Mouse (Mus musculus) lung, postnatal 0 days (tissue): ENCODE results near the gene Zfp597. TPM values are rescaled to one million over a fixed set of nuclear protein-coding genes. Genes with fewer than 3 reads are reported as not detected.
"Not testable (repeated sequence)": the region's sequence is repeated elsewhere in the genome, so short reads cannot be mapped to it uniquely, and the experiment has no call there.

Experiments used
- ATAC-seq: fragments of 200-750 bp; cut with Nextera tagmentation; 2 replicates; pipeline ENCODE4 v1.8.0; 2017; ENCODE audit warnings: moderate library complexity
- DNase-seq: peaks from one replicate; pipeline ENCODE4 v3.0.0-alpha.2; 2016; ENCODE audit warnings: low spot score
- H3K27ac ChIP-seq: fragments of 300-500 bp; sonication (generic); 2 replicates; pipeline ENCODE4 v1.5.1; 2014; ENCODE audit warnings: antibody characterized with exemption, mild to moderate bottlenecking, low read length, mixed read lengths
- H3K27me3 ChIP-seq: fragments of 300-500 bp; sonication (generic); replicated peaks from 2 replicates; pipeline ENCODE4 v1.6.1; 2014; ENCODE audit warnings: low read length, mixed read lengths; ENCODE audit not compliant: insufficient read depth
- H3K36me3 ChIP-seq: fragments of 300-500 bp; sonication (generic); 2 replicates; pipeline ENCODE4 v1.6.1; 2014; ENCODE audit warnings: low read length, mixed read lengths; ENCODE audit not compliant: insufficient read depth
- H3K4me1 ChIP-seq: fragments of 300-500 bp; sonication (generic); 2 replicates; pipeline ENCODE4 v1.6.1; 2014; ENCODE audit warnings: antibody characterized with exemption, low read depth, low read length, mixed read lengths; ENCODE audit not compliant: insufficient read depth
- H3K4me2 ChIP-seq: fragments of 300-500 bp; sonication (generic); replicated peaks from 2 replicates; pipeline ENCODE4 v1.6.1; 2014; ENCODE audit warnings: low read depth, mild to moderate bottlenecking, low read length, moderate library complexity, mixed read lengths
- H3K4me3 ChIP-seq: fragments of 300-500 bp; sonication (generic); 2 replicates; pipeline ENCODE4 v1.5.1; 2014; ENCODE audit warnings: low read depth, low read length
- H3K9ac ChIP-seq: fragments of 300-500 bp; sonication (generic); replicated peaks from 2 replicates; pipeline ENCODE4 v1.6.1; 2014; ENCODE audit warnings: low read depth, mild to moderate bottlenecking
- H3K9me3 ChIP-seq: fragments of 300-500 bp; sonication (generic); 2 replicates; pipeline ENCODE4 v1.6.1; 2016; ENCODE audit warnings: low read length, mixed read lengths
- CTCF ChIP-seq: IDR thresholded peaks from 2 replicates; pipeline ENCODE4 v1.5.1; 2016; ENCODE audit warnings: antibody characterized with exemption, mild to moderate bottlenecking
- EP300 ChIP-seq: IDR thresholded peaks from 2 replicates; pipeline ENCODE4 v1.6.1; 2016; ENCODE audit warnings: antibody characterized with exemption, mild to moderate bottlenecking, control low read depth
- WGBS: fragments of 180-500 bp; shearing (Covaris S2); extraction: QIAGEN DNeasy Blood & Tissue Kit; methylation state at CpG from one replicate; pipeline ENCODE4 v1.1.7; 2014; 5-methylcytosine and 5-hydroxymethylcytosine counted together
- microRNA-seq: library from miRNA; unstranded; fragments of <30 nt; microRNA quantifications from one replicate; pipeline ENCODE4, GENCODE M21; 2016
- polyA plus RNA-seq: library from polyadenylated mRNA; unstranded; fragments of >200 nt; fragmentation: Nextera tagmentation; extraction: Ambion mirVana; gene quantifications from 2 replicates; pipeline ENCODE4 v1.2.1, GENCODE M21; 2015

Zfp597 gene
- polyA plus RNA-seq, 1 experiment from 2014 or later: 4.6 TPM

GRCm38 (mm10) chr16:3835461-3835860 lies 48.9 kb downstream of the Zfp597 start:
- no peaks in the 10 kb centered on the region for H3K27me3 ChIP-seq
- ATAC-seq: no peak
- no peaks in the 10 kb centered on the region for H3K4me1 ChIP-seq
- H3K9me3 ChIP-seq: no peaks in the 10 kb centered on the region
- DNase-seq: no peak
- TF ChIP-seq EP300 (no peak), CTCF (no peak)
- no peak overlapping the region for H3K4me2 ChIP-seq
- WGBS: 58% methylated on average over 2 of the region's 2 CpGs
- H3K9ac ChIP-seq: no peak overlapping the region
- no peaks in the 10 kb centered on the region for H3K36me3 ChIP-seq
- H3K4me3 ChIP-seq: no peak overlapping the region
- H3K27ac ChIP-seq: no peak overlapping the region

DNA sequence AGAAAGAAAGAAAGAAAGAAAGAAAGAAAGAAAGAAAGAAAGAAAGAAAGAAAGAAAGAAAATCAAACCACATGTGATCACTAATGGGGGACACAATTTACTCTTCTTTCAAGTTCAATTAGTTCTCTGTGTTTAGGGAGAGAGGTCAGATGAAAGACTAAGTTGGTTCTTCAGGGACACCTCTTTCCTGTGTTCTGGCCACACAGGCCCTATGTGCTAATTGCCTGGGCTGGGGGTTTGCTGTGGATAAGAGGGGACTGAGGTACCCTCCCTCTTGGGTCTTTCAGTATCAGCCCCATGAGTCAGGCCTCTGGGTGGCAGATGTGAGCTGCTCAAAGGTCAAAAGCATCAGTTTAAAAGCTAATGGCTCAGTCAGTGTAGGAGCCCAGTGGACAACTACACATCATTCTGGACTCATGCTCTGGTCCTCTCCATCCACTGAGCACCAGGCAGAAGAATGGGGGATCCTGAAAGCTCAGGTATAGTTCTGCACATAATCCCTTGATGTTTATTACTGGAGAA lies 53.7 kb downstream of the Zfp597 start, which contains the start of gene Olfr15:
TSS of gene Olfr15 (plus strand) at position 291 of the 522 bp plus-strand sequence.
- DNase-seq (no peak), ATAC-seq (no peak)
- Histone ChIP-seq H3K4me3 (no peak within 1 kb of the TSS), H3K4me2 (no peak within 1 kb of the TSS), H3K9ac (no peak within 1 kb of the TSS), H3K9me3 (no peaks in the 10 kb centered on the region), H3K4me1 (no peaks in the 10 kb centered on the region), H3K27ac (no peak within 1 kb of the TSS), H3K27me3 (no peaks in the 10 kb centered on the region), H3K36me3 (no peaks in the 10 kb centered on the region)
- TF ChIP-seq EP300 (no peak), CTCF (peak; percentile 31)

GRCm38 (mm10) chr16:3829727-3830126 lies 54.6 kb downstream of the Zfp597 start:
- DNase-seq: no peak
- TF ChIP-seq EP300: no peak
- TF ChIP-seq CTCF: no peak
- no peaks in the 10 kb centered on the region for H3K27me3 ChIP-seq
- WGBS: 82% methylated on average over 2 of the region's 2 CpGs
- ATAC-seq: no peak
- H3K4me2 ChIP-seq: no peak overlapping the region
- H3K4me1 ChIP-seq: no peaks in the 10 kb centered on the region
- no peaks in the 10 kb centered on the region for H3K36me3 ChIP-seq
- no peak overlapping the region for H3K4me3 ChIP-seq
- no peak overlapping the region for H3K27ac ChIP-seq
- no peak overlapping the region for H3K9ac ChIP-seq
- no peaks in the 10 kb centered on the region for H3K9me3 ChIP-seq

GRCm38 (mm10) chr16:3828021-3828420 lies 56.3 kb downstream of the Zfp597 start:
- no peaks in the 10 kb centered on the region for H3K27me3 ChIP-seq
- WGBS: 52% methylated on average over 3 of the region's 3 CpGs

GRCm38 (mm10) chr16:3820202-3820601 lies 64.2 kb downstream of the Zfp597 start:
- H3K27ac ChIP-seq: no peak overlapping the region
- TF ChIP-seq EP300 (no peak), CTCF (no peak)
- 92% methylated on average over 2 of the region's 2 CpGs for WGBS
- DNase-seq (no peak), ATAC-seq (no peak)
- H3K4me1 ChIP-seq: no peaks in the 10 kb centered on the region
- H3K4me3 ChIP-seq: no peak overlapping the region
- H3K9ac ChIP-seq: no peak overlapping the region
- H3K27me3 ChIP-seq: no peaks in the 10 kb centered on the region
- no peak overlapping the region for H3K4me2 ChIP-seq
- no peaks in the 10 kb centered on the region for H3K9me3 ChIP-seq
- no peaks in the 10 kb centered on the region for H3K36me3 ChIP-seq

More at GRCm38 (mm10) chr16:3828021-3828420, 56.3 kb downstream of the Zfp597 start:
- Histone ChIP-seq H3K4me1 (no peaks in the 10 kb centered on the region), H3K9me3 (no peaks in the 10 kb centered on the region), H3K9ac (no peak overlapping the region), H3K27ac (no peak overlapping the region), H3K36me3 (no peaks in the 10 kb centered on the region), H3K4me3 (no peak overlapping the region), H3K4me2 (no peak overlapping the region)
- TF ChIP-seq CTCF: no peak
- TF ChIP-seq EP300: no peak
- ATAC-seq: no peak
- no peak for DNase-seq

- H3K4me2 ChIP-seq, DNase-seq, H3K27ac ChIP-seq, H3K9me3 ChIP-seq, ATAC-seq, H3K36me3 ChIP-seq, H3K4me3 ChIP-seq, H3K9ac ChIP-seq, H3K27me3 ChIP-seq, H3K4me1 ChIP-seq: not testable (repeated sequence)
- 77% methylated on average over 6 of the region's 6 CpGs for WGBS
Measured at GRCm38 (mm10) chr16:3814667-3815066, 69.7 kb downstream of the Zfp597 start.

Small RNA genes lying within 50 kb of the gene (microRNA-seq; reads per million reads assigned to microRNA genes)
- gene Gm23493: not detected

Other genes starting within 250 kb of the Zfp597 start
- gene Mefv, start 166.5 kb downstream of the Zfp597 start, polyA plus RNA-seq: 0.11 TPM in 1 of 2 replicates, not detected in the other
- gene Zfp263, start 140.5 kb downstream of the Zfp597 start, polyA plus RNA-seq: 25.3 and 25.4 TPM in 2 replicates
- not detected in 2 replicates for gene Olfr15, start 53.7 kb downstream of the Zfp597 start, polyA plus RNA-seq
- 0.69 and 0.72 TPM in 2 replicates for gene Zfp174, start 37.3 kb downstream of the Zfp597 start, polyA plus RNA-seq
- 42.2 and 42.6 TPM in 2 replicates for gene Naa60, start 12.2 kb downstream of the Zfp597 start, polyA plus RNA-seq
- 3.7 and 5.2 TPM in 2 replicates for gene Gm20695, start 87 bp upstream of the Zfp597 start, polyA plus RNA-seq
- 10.8 and 11.6 TPM in 2 replicates for gene 1700037C18Rik, start 24.1 kb upstream of the Zfp597 start, polyA plus RNA-seq
- 18.4 and 18.7 TPM in 2 replicates for gene Cluap1, start 24.2 kb upstream of the Zfp597 start, polyA plus RNA-seq
- 0.88 and 0.90 TPM in 2 replicates for gene Nlrc3, start 92.1 kb upstream of the Zfp597 start, polyA plus RNA-seq
- 4.3 and 4.8 TPM in 2 replicates for gene Slx4, start 119.2 kb upstream of the Zfp597 start, polyA plus RNA-seq
- 0.76 and 1.1 TPM in 2 replicates for gene Dnase1, start 152.4 kb upstream of the Zfp597 start, polyA plus RNA-seq
- 32.5 and 36.0 TPM in 2 replicates for gene Trap1, start 193.3 kb upstream of the Zfp597 start, polyA plus RNA-seq